Mouse (Mus musculus) spleen, adult 2 months (tissue): ENCODE results near the gene Nufip1. TPM values are rescaled to one million over a fixed set of nuclear protein-coding genes. Genes with fewer than 3 reads are reported as not detected.
A peak's percentile ranks its signal among the peaks of the same experiment; 100 is the strongest.

ENCODE experiments used
- DNase-seq, 2 experiments: peaks; one replicate each; pipeline versions ENCODE4 v3.0.0 to v3.0.0-alpha.2; 2012 to 2021; ENCODE audit warnings: low spot score in 2 of 2, low read depth in 1 of 2
- H3K27ac ChIP-seq: fragments of 200-500 bp; 2 replicates; pipeline ENCODE4 v1.5.1; 2012; ENCODE audit warnings: low read length, inconsistent platforms; ENCODE audit not compliant: insufficient read depth
- H3K27me3 ChIP-seq: fragments of 200-500 bp; 2 replicates; pipeline ENCODE4 v1.6.1; 2012; ENCODE audit warnings: mild to moderate bottlenecking, moderate library complexity, low read length, inconsistent platforms; ENCODE audit not compliant: control insufficient read depth, insufficient read depth
- H3K36me3 ChIP-seq: fragments of 200-500 bp; 2 replicates; pipeline ENCODE4 v1.6.1; 2012; ENCODE audit warnings: mild to moderate bottlenecking, low read length, inconsistent platforms; ENCODE audit not compliant: control insufficient read depth, insufficient read depth
- H3K4me1 ChIP-seq: fragments of 200-500 bp; 2 replicates; pipeline ENCODE4 v1.6.1; 2011; ENCODE audit warnings: inconsistent platforms; ENCODE audit not compliant: control insufficient read depth, insufficient read depth, insufficient read length
- H3K4me3 ChIP-seq: fragments of 200-500 bp; 2 replicates; pipeline ENCODE4 v1.5.1; 2011; ENCODE audit warnings: mild to moderate bottlenecking, inconsistent platforms; ENCODE audit not compliant: insufficient read depth, insufficient read length; ENCODE audit errors: extremely low read depth
- CTCF ChIP-seq: fragments of 200-500 bp; IDR thresholded peaks from 2 replicates; pipeline ENCODE4 v1.5.1; 2011; ENCODE audit warnings: mild to moderate bottlenecking, inconsistent platforms; ENCODE audit not compliant: insufficient read depth, insufficient read length, insufficient replicate concordance; ENCODE audit errors: extremely low read depth
- POLR2A ChIP-seq: fragments of 200-500 bp; IDR thresholded peaks from 2 replicates; pipeline ENCODE4 v1.6.1; 2011; ENCODE audit warnings: low read depth, low read length, inconsistent platforms
- WGBS: fragments of 180-500 bp; shearing (Covaris S2); methylation state at CpG from one replicate; pipeline ENCODE4 v1.1.7; 2018; 5-methylcytosine and 5-hydroxymethylcytosine counted together
- polyA plus RNA-seq: library from polyadenylated mRNA; depleted of rRNA; stranded (reverse); fragments of >200 nt; gene quantifications from 2 replicates; pipeline ENCODE4 v1.2.3, GENCODE M21; 2012

The Nufip1 gene
- polyA plus RNA-seq, 1 experiment: 2.6 TPM

DNA sequence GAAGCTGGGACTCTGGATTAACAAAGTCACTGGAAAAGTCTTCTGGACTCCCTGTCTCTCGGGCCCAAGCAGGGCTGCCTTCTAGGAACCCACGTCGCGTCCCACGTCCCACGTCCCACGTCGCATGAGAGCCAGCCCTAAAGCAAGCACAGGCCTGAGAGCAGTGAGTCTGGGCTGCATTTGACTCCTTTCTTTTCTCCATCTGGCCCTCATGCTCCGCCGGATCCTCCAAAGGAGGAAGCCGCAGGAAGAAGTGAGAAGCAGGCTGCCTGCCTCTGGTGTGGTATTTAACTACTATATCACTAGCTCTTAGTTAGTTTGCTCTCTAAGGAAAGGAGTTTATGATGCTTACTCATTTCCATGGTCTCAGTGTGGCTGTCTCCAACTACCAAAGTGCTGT is 39.8 kb downstream of the Nufip1 start:
- H3K4me3 ChIP-seq: no peak overlapping the region
- no peak for DNase-seq
- H3K36me3 ChIP-seq: no peaks in the 10 kb centered on the region
- H3K4me1 ChIP-seq: no peaks in the 10 kb centered on the region
- H3K27me3 ChIP-seq: no peaks in the 10 kb centered on the region
- WGBS: 88% methylated on average over 11 of the region's 11 CpGs
- no peak overlapping the region for H3K27ac ChIP-seq
- TF ChIP-seq CTCF (no peak), POLR2A (no peak)

DNA sequence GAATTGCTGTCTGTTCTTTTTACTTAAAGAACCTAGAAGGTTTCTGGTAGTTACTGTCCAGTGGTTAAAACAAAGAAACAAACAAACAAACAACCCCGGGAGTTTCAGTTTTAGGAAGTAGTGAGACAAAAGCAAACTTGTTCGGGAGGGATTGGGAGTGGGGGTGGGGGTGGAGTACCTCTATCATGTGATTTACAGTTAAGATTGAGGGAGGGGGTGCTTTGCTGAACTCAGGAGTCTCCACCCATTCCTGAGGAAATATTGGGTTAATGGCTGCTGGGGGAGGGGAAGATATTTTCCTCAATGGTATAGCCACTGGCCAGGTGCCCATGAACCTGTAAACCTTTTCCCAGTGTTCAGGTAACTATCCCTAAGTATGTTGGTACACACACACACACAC is 40.3 kb downstream of the Nufip1 start:
- H3K4me1 ChIP-seq: no peaks in the 10 kb centered on the region
- H3K36me3 ChIP-seq: no peaks in the 10 kb centered on the region
- H3K27ac ChIP-seq: no peak overlapping the region
- DNase-seq: no peak
- WGBS: 55% methylated on average over 2 of the region's 2 CpGs
- TF ChIP-seq CTCF (no peak), POLR2A (no peak)
- H3K4me3 ChIP-seq: no peak overlapping the region
- no peaks in the 10 kb centered on the region for H3K27me3 ChIP-seq

DNA sequence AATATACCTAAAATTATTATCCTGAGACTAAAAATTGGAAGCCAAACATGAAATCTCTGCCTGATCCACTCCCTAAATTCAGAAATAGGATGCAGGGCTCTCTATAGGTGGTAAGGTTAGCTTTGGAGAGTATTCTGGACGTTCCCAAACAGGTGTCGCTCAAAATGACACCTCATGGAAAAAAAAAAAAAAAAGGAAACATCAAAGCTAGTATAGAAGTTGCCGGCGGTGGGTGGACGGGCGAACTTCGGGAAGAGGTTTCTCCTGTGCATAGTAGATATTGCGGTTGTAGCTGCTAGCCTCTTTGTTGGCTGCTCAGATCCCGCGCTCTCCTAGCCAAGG is 41.1 kb downstream of the Nufip1 start:
- Histone ChIP-seq H3K27ac (peak overlapping the region; percentile 76), H3K4me3 (peak overlapping the region; percentile 80), H3K4me1 (no peaks in the 10 kb centered on the region), H3K36me3 (no peaks in the 10 kb centered on the region), H3K27me3 (no peaks in the 10 kb centered on the region)
- no peak for DNase-seq
- no peak for TF ChIP-seq POLR2A
- no peak for TF ChIP-seq CTCF
- under 1% methylated on average over 10 of the region's 10 CpGs for WGBS

DNA sequence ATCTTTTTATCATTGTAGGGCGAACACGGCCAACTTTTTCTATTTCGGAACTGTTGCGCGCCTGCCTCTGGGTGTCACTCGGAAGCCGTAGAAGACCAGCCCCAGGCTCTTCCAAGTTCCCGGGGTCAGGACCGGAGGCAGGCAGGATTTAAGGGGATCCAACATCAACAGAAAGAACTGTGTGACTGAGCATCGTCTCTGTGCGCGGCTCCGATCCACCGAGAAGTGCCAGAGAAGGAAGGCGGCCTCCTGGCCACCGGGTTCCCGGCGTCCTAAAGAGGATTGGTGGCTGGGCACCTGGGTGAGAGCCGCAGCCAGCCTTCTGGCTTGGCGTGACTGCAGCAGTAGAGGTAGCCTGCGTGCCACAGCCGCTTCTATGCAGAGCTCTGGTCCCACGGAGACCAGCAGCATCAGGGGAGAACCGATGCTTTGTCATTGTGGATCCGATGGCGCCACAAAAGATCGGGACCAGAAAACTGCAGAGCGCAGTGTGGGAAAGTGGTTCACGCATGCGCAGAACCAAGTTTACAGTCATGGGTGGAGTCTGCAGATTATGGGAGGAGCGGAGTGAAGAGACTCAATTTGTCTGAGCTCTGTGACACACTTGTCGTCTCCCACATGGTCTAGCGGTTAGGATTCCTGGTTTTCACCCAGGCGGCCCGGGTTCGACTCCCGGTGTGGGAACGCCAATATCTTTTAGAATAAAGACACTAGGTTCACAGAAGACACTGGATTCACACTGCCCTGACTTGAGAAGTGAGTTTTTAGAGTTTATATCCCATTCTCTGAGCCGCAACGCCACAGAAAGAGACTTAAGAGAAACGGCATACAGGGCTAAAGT is 41.7 kb downstream of the Nufip1 start:
- Histone ChIP-seq H3K27ac (peak overlapping the region; percentile 76), H3K4me3 (peak overlapping the region; percentile 80), H3K4me1 (no peaks in the 10 kb centered on the region), H3K36me3 (no peaks in the 10 kb centered on the region), H3K27me3 (no peaks in the 10 kb centered on the region)
- under 1% methylated on average over 41 of the region's 41 CpGs for WGBS
- peak; percentile 85 to 87 for DNase-seq
- TF ChIP-seq CTCF (no peak), POLR2A (peak; percentile 37; the same call in 1 of the 2 replicates)

DNA sequence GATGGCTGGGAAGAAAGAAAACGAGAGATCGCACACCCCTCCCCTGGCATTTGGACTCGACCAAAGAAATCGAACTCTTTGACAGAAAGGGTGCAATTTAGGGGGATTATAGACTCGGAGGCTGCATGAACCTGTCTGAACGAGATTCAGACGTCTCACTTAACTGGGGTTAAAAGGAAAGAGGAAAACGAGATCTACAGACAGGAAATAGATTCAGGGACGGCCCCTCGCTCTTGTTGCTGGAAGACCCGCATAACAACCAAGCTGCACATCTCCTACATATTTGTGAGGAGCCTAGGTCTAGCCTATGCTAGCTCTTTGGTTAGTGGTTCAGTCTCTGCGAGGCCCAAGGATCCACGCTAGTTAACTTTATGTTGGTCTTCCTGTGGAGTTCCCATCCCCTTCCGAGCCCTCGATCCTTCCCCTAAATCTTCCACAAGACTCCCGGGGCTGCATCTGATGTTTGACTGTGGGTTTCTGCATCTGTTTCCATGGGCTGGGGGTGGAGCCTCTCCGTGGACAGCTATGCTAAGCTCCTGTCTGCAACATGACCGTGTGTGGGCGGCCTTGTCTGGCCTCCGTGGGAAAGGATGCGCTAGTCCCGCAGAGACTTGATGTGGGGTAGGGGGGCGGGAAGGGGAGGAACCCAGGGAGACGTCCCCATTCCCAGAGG is 42.4 kb downstream of the Nufip1 start:
- Histone ChIP-seq H3K27ac (no peak overlapping the region), H3K27me3 (no peaks in the 10 kb centered on the region), H3K4me1 (no peaks in the 10 kb centered on the region), H3K4me3 (peak overlapping the region; percentile 80), H3K36me3 (no peaks in the 10 kb centered on the region)
- WGBS: 29% methylated on average over 24 of the region's 24 CpGs
- DNase-seq: no peak
- no peak for TF ChIP-seq CTCF
- TF ChIP-seq POLR2A: no peak

DNA sequence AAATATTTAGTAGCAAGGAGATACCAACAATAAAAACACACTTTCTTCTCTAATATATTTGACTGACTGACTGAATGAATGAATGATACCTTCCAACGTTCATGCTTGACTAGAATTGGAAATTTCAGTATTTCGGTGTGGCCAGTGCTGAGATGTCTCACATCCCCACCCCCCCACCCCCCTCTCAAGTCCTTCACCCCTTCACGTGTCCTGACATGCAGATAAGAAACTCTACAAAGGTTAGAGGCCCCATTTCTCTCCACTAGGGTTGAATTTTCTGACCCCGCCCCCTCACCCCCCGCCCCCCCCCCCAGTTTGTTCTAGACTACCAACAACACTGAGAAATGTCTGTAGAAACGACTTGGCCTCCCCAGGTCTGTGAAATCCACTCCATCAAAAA is 43.1 kb downstream of the Nufip1 start:
- DNase-seq: no peak
- Histone ChIP-seq H3K4me1 (no peaks in the 10 kb centered on the region), H3K27me3 (no peaks in the 10 kb centered on the region), H3K27ac (no peak overlapping the region), H3K4me3 (no peak overlapping the region), H3K36me3 (no peaks in the 10 kb centered on the region)
- WGBS: 56% methylated on average over 6 of the region's 6 CpGs
- TF ChIP-seq CTCF (no peak), POLR2A (no peak)
